Mouse (Mus musculus): ENCODE data around the gene Ccdc113. TPM values are rescaled to one million over a fixed set of nuclear protein-coding genes. Genes with fewer than 3 reads are reported as not detected.

Ccdc113 gene
- polyA plus RNA-seq, 1 experiment, result not detected

DNA sequence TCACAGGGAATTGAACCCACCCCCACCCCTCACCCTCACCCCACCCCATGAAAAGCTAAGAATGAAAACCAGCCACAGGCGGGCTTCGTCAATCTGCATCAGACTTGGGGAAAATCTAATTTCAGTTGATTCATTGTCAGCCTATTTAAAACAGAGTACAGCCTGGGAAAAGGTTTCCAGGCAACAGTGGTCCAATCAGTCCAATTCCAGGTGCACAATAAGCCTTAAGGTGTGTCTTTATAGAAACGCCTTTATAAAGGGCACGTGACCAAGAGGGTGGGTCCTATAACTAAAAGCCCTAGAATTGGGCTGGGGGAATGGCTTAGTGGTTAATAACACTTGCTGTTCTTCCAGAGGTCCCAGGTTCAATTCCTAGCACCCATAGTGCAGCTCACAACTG is 1.7 kb upstream of the Ccdc113 start:
- Histone ChIP-seq H3K4me1 (ENCODE audit: control insufficient read depth, insufficient read depth, low read length) (no peaks in the 10 kb centered on the region), H3K27ac (ENCODE audit: insufficient read depth, low read length) (no peak overlapping the region)
- TF ChIP-seq CTCF (IDR thresholded peaks at IDR 0.05; ENCODE audit: borderline replicate concordance, insufficient read depth, low read length) (no peak), POLR2A (IDR thresholded peaks at IDR 0.05; ENCODE audit: low read depth, low read length) (no peak)

GRCm38 (mm10) chr8:95539487-95539886 is 5.6 kb downstream of the Ccdc113 start:
- TF ChIP-seq POLR2A (IDR thresholded peaks at IDR 0.05; ENCODE audit: low read depth, low read length), result no peak
- no peak for TF ChIP-seq CTCF (IDR thresholded peaks at IDR 0.05; ENCODE audit: borderline replicate concordance, insufficient read depth, low read length)
- H3K27ac ChIP-seq (ENCODE audit: insufficient read depth, low read length), result no peak overlapping the region
- no peaks in the 10 kb centered on the region for H3K4me1 ChIP-seq (ENCODE audit: control insufficient read depth, insufficient read depth, low read length)
- no peak overlapping the region for H3K4me3 ChIP-seq (ENCODE audit: insufficient read depth, low read length)

More for the DNA sequence above, 1.7 kb upstream of the Ccdc113 start:
- no peak overlapping the region for H3K4me3 ChIP-seq (ENCODE audit: insufficient read depth, low read length)

DNA sequence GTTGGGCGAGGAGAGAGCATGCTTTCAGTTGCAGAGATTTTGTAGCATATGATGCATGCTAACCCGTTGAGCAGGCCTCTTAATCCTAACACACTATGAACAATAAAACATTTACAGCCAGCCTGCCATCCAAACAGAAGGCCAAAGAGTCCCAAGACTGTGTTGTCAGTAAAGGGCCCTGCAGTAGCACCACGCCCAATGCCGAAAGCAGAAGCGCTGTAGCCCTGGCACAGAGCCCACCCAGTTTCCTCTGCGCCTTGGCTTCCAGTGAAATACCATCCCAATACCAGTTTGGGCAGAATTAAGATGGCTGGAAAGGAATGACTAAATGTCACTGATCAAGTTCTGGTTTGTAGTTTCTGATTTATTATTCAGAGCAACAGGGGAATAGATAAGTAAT is 8.3 kb downstream of the Ccdc113 start:
- TF ChIP-seq CTCF (IDR thresholded peaks at IDR 0.05; ENCODE audit: borderline replicate concordance, insufficient read depth, low read length), result no peak
- TF ChIP-seq POLR2A (IDR thresholded peaks at IDR 0.05; ENCODE audit: low read depth, low read length), result no peak
- H3K4me1 ChIP-seq (ENCODE audit: control insufficient read depth, insufficient read depth, low read length), result no peaks in the 10 kb centered on the region
- H3K27ac ChIP-seq (ENCODE audit: insufficient read depth, low read length), result no peak overlapping the region
- H3K4me3 ChIP-seq (ENCODE audit: insufficient read depth, low read length), result no peak overlapping the region

DNA sequence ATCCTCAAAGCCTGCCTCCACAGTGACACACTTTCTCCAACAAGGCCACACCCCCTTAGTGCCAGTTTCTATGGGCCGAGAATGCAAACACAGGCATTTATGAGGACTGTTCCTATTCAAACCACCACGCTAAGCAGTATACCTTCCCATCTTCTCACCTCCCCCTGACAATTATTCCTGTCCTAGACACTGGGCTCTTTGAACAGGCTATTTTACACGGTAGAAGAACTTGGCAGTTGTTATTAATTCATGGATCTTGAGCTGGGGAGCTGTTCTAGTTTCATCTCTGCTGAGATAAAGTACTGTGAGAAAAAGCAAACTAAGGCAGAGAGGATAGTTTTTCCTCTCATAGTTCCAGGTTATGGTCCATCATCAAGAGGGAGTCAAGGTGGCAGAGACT is 9.2 kb downstream of the Ccdc113 start:
- H3K4me3 ChIP-seq (ENCODE audit: insufficient read depth, low read length), result no peak overlapping the region
- no peak overlapping the region for H3K27ac ChIP-seq (ENCODE audit: insufficient read depth, low read length)
- H3K4me1 ChIP-seq (ENCODE audit: control insufficient read depth, insufficient read depth, low read length), result no peaks in the 10 kb centered on the region
- TF ChIP-seq CTCF (IDR thresholded peaks at IDR 0.05; ENCODE audit: borderline replicate concordance, insufficient read depth, low read length), result no peak
- TF ChIP-seq POLR2A (IDR thresholded peaks at IDR 0.05; ENCODE audit: low read depth, low read length), result no peak

GRCm38 (mm10) chr8:95545815-95546214 is 11.9 kb downstream of the Ccdc113 start:
- Histone ChIP-seq H3K27ac (ENCODE audit: insufficient read depth, low read length) (no peak overlapping the region), H3K4me1 (ENCODE audit: control insufficient read depth, insufficient read depth, low read length) (no peaks in the 10 kb centered on the region), H3K4me3 (ENCODE audit: insufficient read depth, low read length) (no peak overlapping the region)
- no peak for TF ChIP-seq CTCF (IDR thresholded peaks at IDR 0.05; ENCODE audit: borderline replicate concordance, insufficient read depth, low read length)
- no peak for TF ChIP-seq POLR2A (IDR thresholded peaks at IDR 0.05; ENCODE audit: low read depth, low read length)

DNA sequence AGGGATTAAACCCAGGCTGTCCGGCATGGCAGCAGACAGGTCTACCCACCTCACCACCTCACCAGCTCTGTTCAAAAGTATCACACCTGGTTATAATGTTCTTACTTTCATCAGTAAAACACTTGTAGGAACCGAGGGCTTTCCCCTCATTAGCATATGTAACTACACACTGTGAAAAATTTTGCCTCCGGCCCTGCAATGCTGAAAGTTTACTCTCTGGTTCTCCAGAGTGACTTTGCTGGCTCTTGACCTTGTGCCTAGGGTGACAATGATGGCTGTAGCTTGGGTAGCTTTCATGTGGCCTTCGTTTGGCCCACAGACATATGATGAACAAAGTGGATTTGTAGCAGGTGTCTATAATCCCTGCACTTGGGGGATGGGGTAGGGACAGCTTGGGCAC is 13.1 kb downstream of the Ccdc113 start:
- H3K27ac ChIP-seq (ENCODE audit: insufficient read depth, low read length), result no peak overlapping the region
- H3K4me3 ChIP-seq (ENCODE audit: insufficient read depth, low read length), result no peak overlapping the region
- no peaks in the 10 kb centered on the region for H3K4me1 ChIP-seq (ENCODE audit: control insufficient read depth, insufficient read depth, low read length)
- TF ChIP-seq CTCF (IDR thresholded peaks at IDR 0.05; ENCODE audit: borderline replicate concordance, insufficient read depth, low read length), result no peak
- TF ChIP-seq POLR2A (IDR thresholded peaks at IDR 0.05; ENCODE audit: low read depth, low read length), result no peak

GRCm38 (mm10) chr8:95547931-95548330 is 14.0 kb downstream of the Ccdc113 start:
- no peak overlapping the region for H3K27ac ChIP-seq (ENCODE audit: insufficient read depth, low read length)
- H3K4me1 ChIP-seq (ENCODE audit: control insufficient read depth, insufficient read depth, low read length), result no peaks in the 10 kb centered on the region
- TF ChIP-seq CTCF (IDR thresholded peaks at IDR 0.05; ENCODE audit: borderline replicate concordance, insufficient read depth, low read length) (no peak), POLR2A (IDR thresholded peaks at IDR 0.05; ENCODE audit: low read depth, low read length) (no peak)
- no peak overlapping the region for H3K4me3 ChIP-seq (ENCODE audit: insufficient read depth, low read length)

- TF ChIP-seq POLR2A (IDR thresholded peaks at IDR 0.05; ENCODE audit: low read depth, low read length), result no peak
- no peak overlapping the region for H3K27ac ChIP-seq (ENCODE audit: insufficient read depth, low read length)
- H3K4me1 ChIP-seq (ENCODE audit: control insufficient read depth, insufficient read depth, low read length), result no peaks in the 10 kb centered on the region
- no peak overlapping the region for H3K4me3 ChIP-seq (ENCODE audit: insufficient read depth, low read length)
These were observed 16.3 kb downstream of the Ccdc113 start for GRCm38 (mm10) chr8:95549871-95550829.

DNA sequence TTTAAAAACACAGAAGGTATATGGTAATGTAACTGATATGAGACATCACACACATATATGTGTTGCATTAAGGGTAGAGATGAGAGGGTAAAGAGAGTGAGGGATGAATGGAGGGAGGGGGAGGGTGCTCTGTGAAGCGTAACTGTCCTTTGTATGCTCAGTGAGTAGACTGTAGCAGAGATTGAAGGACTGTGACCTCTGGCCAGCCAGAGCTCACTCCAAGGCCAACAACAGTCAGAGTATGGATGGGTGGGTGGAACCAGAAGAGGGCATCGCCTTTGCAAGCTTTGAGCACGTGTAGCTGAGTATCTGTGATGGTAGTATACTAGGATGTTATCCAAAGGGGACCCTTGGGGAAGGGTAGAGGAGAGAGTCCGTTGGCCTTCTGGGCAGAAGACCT is 17.7 kb downstream of the Ccdc113 start:
- Histone ChIP-seq H3K27ac (ENCODE audit: insufficient read depth, low read length) (no peak overlapping the region), H3K4me3 (ENCODE audit: insufficient read depth, low read length) (no peak overlapping the region), H3K4me1 (ENCODE audit: control insufficient read depth, insufficient read depth, low read length) (no peaks in the 10 kb centered on the region)
- TF ChIP-seq POLR2A (IDR thresholded peaks at IDR 0.05; ENCODE audit: low read depth, low read length) (no peak), CTCF (IDR thresholded peaks at IDR 0.05; ENCODE audit: borderline replicate concordance, insufficient read depth, low read length) (no peak)

DNA sequence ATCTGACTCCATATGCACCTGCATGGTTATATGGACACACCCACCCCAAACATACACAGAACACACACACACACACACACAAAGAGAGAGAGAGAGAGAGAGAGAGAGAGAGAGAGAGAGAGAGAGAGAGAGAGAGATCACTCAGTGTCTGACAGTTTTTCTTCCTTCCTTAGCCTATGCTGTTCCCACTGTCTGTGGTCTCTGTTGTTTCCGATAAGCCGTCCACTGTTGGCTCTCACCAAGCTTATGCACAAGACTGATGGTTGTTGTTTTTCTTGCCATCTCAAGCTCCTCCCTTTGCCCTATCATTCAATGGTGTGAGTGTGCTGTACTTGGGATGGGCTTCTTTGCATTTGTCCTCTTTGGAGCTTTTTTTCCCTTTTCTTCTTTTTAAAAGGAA is 22.1 kb downstream of the Ccdc113 start:
- TF ChIP-seq POLR2A (IDR thresholded peaks at IDR 0.05; ENCODE audit: low read depth, low read length), result no peak
- no peak for TF ChIP-seq CTCF (IDR thresholded peaks at IDR 0.05; ENCODE audit: borderline replicate concordance, insufficient read depth, low read length)
- no peak overlapping the region for H3K27ac ChIP-seq (ENCODE audit: insufficient read depth, low read length)
- H3K4me1 ChIP-seq (ENCODE audit: control insufficient read depth, insufficient read depth, low read length), result no peaks in the 10 kb centered on the region
- no peak overlapping the region for H3K4me3 ChIP-seq (ENCODE audit: insufficient read depth, low read length)

All from embryonic fibroblast, embryonic 13.5 days (primary cell).